Mouse (Mus musculus) intestine, embryonic 15.5 days (tissue): ENCODE measurements around the gene Dpm3. TPM values are rescaled to one million over a fixed set of nuclear protein-coding genes. Genes with fewer than 3 reads are reported as not detected.
A peak's percentile ranks its signal among the peaks of the same experiment; 100 is the strongest.

Source experiments
- ATAC-seq: fragments of 200-750 bp; cut with Nextera tagmentation; 2 replicates; pipeline ENCODE4 v1.8.0; 2017; ENCODE audit warnings: moderate TSS enrichment, moderate library complexity
- H3K27ac ChIP-seq: fragments of 300-500 bp; sonication (generic); 2 replicates; pipeline ENCODE4 v1.5.1; 2015; ENCODE audit warnings: mild to moderate bottlenecking, inconsistent platforms
- H3K27me3 ChIP-seq: fragments of 300-500 bp; sonication (generic); replicated peaks from 2 replicates; pipeline ENCODE4 v1.6.1; 2015; ENCODE audit warnings: inconsistent platforms
- H3K36me3 ChIP-seq: fragments of 300-500 bp; sonication (generic); 2 replicates; pipeline ENCODE4 v1.6.1; 2015; ENCODE audit warnings: inconsistent platforms
- H3K4me1 ChIP-seq: fragments of 300-500 bp; sonication (generic); replicated peaks from 2 replicates; pipeline ENCODE4 v1.6.1; 2015; ENCODE audit warnings: inconsistent platforms
- H3K4me2 ChIP-seq: fragments of 300-500 bp; sonication (generic); replicated peaks from 2 replicates; pipeline ENCODE4 v1.6.1; 2015; ENCODE audit warnings: mild to moderate bottlenecking, inconsistent platforms
- H3K4me3 ChIP-seq: fragments of 300-500 bp; sonication (generic); replicated peaks from 2 replicates; pipeline ENCODE4 v1.5.1; 2015; ENCODE audit warnings: inconsistent platforms
- H3K9ac ChIP-seq: fragments of 300-500 bp; sonication (generic); 2 replicates; pipeline ENCODE4 v1.6.1; 2015; ENCODE audit warnings: inconsistent platforms
- H3K9me3 ChIP-seq: fragments of 300-500 bp; sonication (generic); 2 replicates; pipeline ENCODE4 v1.6.1; 2016; ENCODE audit warnings: inconsistent platforms
- WGBS: fragments of 180-500 bp; shearing (Covaris S2); methylation state at CpG from one replicate; pipeline ENCODE4 v1.1.7; 2015; 5-methylcytosine and 5-hydroxymethylcytosine counted together
- polyA plus RNA-seq: library from polyadenylated mRNA; unstranded; fragments of >200 nt; fragmentation: Nextera tagmentation; extraction: Ambion mirVana; gene quantifications from 2 replicates; pipeline ENCODE4 v1.2.1, GENCODE M21; 2015

Gene Dpm3
- polyA plus RNA-seq, 1 experiment from 2014 or later = 131 TPM

DNA sequence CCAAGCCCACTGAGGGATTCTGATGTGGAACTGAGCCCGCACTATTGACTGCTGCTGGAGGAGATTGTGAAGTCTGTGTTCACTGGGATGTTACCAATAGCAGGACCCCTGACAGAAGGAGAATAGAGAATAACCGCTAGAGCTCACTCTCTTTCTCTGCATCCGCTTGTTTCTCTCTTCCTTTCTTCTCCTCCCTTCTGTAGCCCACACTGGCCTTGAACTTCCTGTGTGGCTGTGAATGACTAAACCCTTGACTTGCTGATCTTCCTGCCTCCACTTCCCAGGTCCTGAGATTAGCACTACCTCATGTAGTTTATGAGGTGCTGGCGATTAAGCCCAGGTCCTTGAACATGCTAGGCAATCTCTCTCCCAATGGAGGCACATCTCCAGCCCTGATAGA lies 11.7 kb upstream of the Dpm3 start:
- Histone ChIP-seq H3K4me1 (peaks cover 53% of the 10 kb centered on the region), H3K27ac (no peak overlapping the region), H3K4me2 (peak overlapping the region; percentile 83), H3K4me3 (peak overlapping the region; percentile 62; the same call in 1 of the 2 replicates), H3K36me3 (0 out of 2 replicates have a peak, but pooled peaks cover 10% of the 10 kb centered on the region), H3K9ac (peak overlapping the region; percentile 79; the same call in 1 of the 2 replicates), H3K27me3 (0 out of 2 replicates have a peak, but pooled peaks cover 6% of the 10 kb centered on the region), H3K9me3 (no peaks in the 10 kb centered on the region)
- no peak for ATAC-seq
- WGBS = 82% methylated on average over 4 of the region's 4 CpGs

GRCm38 (mm10) chr3:89250435-89251040 lies 8.6 kb upstream of the Dpm3 start:
- H3K36me3 ChIP-seq = 0 out of 2 replicates have a peak, but pooled peaks cover 10% of the 10 kb centered on the region
- WGBS = 18% methylated on average over 7 of the region's 7 CpGs
- H3K9me3 ChIP-seq = no peaks in the 10 kb centered on the region
- H3K27me3 ChIP-seq = no peaks in the 10 kb centered on the region
- H3K27ac ChIP-seq = peak overlapping the region; percentile 40; the same call in 1 of the 2 replicates
- H3K4me2 ChIP-seq = no peak overlapping the region
- no peak overlapping the region for H3K9ac ChIP-seq
- no peak for ATAC-seq
- H3K4me1 ChIP-seq = peaks cover 42% of the 10 kb centered on the region
- no peak overlapping the region for H3K4me3 ChIP-seq

DNA sequence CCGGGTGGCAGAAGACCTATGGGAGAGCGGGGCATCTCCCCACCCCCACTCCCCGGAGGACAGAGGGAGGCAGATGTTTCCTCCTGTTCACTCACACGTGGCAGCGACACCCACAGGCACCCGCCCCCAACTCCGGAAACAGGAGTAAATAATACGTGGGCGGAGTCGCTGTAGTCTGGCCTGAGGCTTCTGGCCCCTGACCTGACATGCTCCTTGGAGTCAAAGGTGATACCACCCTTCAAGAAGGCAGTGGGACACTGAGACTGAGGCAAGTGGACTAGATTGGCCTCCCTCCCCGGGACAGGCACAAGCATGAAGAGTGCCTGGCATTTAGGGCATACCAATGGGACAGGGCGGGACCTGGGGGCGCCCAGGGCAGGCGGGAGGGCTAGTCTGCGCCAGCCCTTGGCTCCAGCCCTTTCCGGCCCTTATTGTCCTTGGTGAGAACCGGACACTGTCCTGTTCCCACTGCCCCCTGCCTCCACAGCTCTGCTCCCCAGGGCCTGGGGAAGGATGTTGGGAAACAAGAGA lies 7.7 kb upstream of the Dpm3 start:
- no peaks in the 10 kb centered on the region for H3K27me3 ChIP-seq
- 0 out of 2 replicates have a peak, but pooled peaks cover 10% of the 10 kb centered on the region for H3K36me3 ChIP-seq
- peak overlapping the region; percentile 51 for H3K27ac ChIP-seq
- H3K4me2 ChIP-seq = peak overlapping the region; percentile 39
- peak overlapping the region; percentile 26 for H3K9ac ChIP-seq
- H3K4me1 ChIP-seq = peaks cover 35% of the 10 kb centered on the region
- peak; percentile 22 for ATAC-seq
- 0 out of 2 replicates have a peak overlapping the region, but pooled peaks have one; percentile 0 for H3K4me3 ChIP-seq
- 9% methylated on average over 17 of the region's 17 CpGs for WGBS
- no peaks in the 10 kb centered on the region for H3K9me3 ChIP-seq

GRCm38 (mm10) chr3:89254994-89255393 lies 4.2 kb upstream of the Dpm3 start:
- peak; percentile 16; the same call in 1 of the 2 replicates for ATAC-seq
- H3K4me3 ChIP-seq = no peak overlapping the region
- H3K36me3 ChIP-seq = no peaks in the 10 kb centered on the region
- H3K27ac ChIP-seq = no peak overlapping the region
- peaks cover 26% of the 10 kb centered on the region for H3K4me1 ChIP-seq
- no peaks in the 10 kb centered on the region for H3K27me3 ChIP-seq
- WGBS = 83% methylated on average over 5 of the region's 5 CpGs
- H3K9ac ChIP-seq = no peak overlapping the region
- H3K9me3 ChIP-seq = no peaks in the 10 kb centered on the region
- no peak overlapping the region for H3K4me2 ChIP-seq

GRCm38 (mm10) chr3:89256177-89256576 lies 3.0 kb upstream of the Dpm3 start:
- Histone ChIP-seq H3K9ac (no peak overlapping the region), H3K4me2 (no peak overlapping the region), H3K36me3 (no peaks in the 10 kb centered on the region), H3K9me3 (no peaks in the 10 kb centered on the region), H3K27me3 (no peaks in the 10 kb centered on the region), H3K4me3 (no peak overlapping the region), H3K4me1 (peaks cover 19% of the 10 kb centered on the region), H3K27ac (no peak overlapping the region)
- no peak for ATAC-seq
- 79% methylated on average over 5 of the region's 5 CpGs for WGBS

- WGBS = 70% methylated on average over 3 of the region's 3 CpGs
- H3K9me3 ChIP-seq = no peaks in the 10 kb centered on the region
- no peak for ATAC-seq
Observed at GRCm38 (mm10) chr3:89260211-89260610, 1.1 kb downstream of the Dpm3 start.

DNA sequence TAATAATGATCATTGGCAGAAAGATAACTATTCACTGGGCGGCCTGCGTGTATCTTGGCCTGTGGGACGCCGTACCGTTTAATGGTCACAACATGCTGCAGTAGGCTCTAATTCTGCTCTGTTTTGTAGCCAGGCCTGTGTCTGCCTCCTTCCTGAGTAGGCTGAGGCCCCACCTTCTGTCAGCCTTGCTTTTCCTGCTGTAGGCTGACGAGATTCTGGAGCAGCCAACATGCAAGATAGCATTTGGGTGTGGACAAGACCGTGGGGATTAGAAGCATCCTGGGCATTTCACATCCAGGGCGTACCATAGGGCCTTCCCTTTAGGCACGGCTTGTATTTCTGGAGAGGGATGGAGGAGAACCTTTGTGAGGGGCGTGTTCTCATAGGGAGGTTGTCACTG lies 3.3 kb downstream of the Dpm3 start:
- Histone ChIP-seq H3K4me3 (no peak overlapping the region), H3K4me2 (no peak overlapping the region), H3K27ac (no peak overlapping the region), H3K4me1 (0 out of 2 replicates have a peak, but pooled peaks cover 5% of the 10 kb centered on the region), H3K9me3 (no peaks in the 10 kb centered on the region), H3K27me3 (no peaks in the 10 kb centered on the region), H3K9ac (no peak overlapping the region; the same call in 1 of the 2 replicates), H3K36me3 (no peaks in the 10 kb centered on the region)
- no peak for ATAC-seq
- 62% methylated on average over 10 of the region's 10 CpGs for WGBS

More at GRCm38 (mm10) chr3:89260211-89260610, 1.1 kb downstream of the Dpm3 start:
- H3K36me3 ChIP-seq = no peaks in the 10 kb centered on the region
- H3K4me1 ChIP-seq = no peaks in the 10 kb centered on the region
- H3K27me3 ChIP-seq = no peaks in the 10 kb centered on the region
- no peak overlapping the region for H3K27ac ChIP-seq
- H3K4me2 ChIP-seq = no peak overlapping the region
- H3K4me3 ChIP-seq = no peak overlapping the region
- no peak overlapping the region for H3K9ac ChIP-seq

- Histone ChIP-seq H3K9me3 (no peaks in the 10 kb centered on the region), H3K4me3 (peak overlapping the region; percentile 71), H3K4me1 (peaks cover 28% of the 10 kb centered on the region), H3K36me3 (no peaks in the 10 kb centered on the region), H3K27me3 (no peaks in the 10 kb centered on the region), H3K4me2 (peak overlapping the region; percentile 75), H3K9ac (peak overlapping the region; percentile 83), H3K27ac (peak overlapping the region; percentile 70)
- WGBS = 0% methylated on average over 20 of the region's 20 CpGs
- ATAC-seq = peak; percentile 87
Observed at GRCm38 (mm10) chr3:89266439-89266893, 7.3 kb downstream of the Dpm3 start.

- H3K36me3 ChIP-seq = peaks cover 12% of the 10 kb centered on the region
- H3K4me3 ChIP-seq = no peak overlapping the region
- no peaks in the 10 kb centered on the region for H3K9me3 ChIP-seq
- no peaks in the 10 kb centered on the region for H3K27me3 ChIP-seq
- peak overlapping the region; percentile 83 for H3K4me2 ChIP-seq
- ATAC-seq = no peak
- H3K27ac ChIP-seq = no peak overlapping the region
- H3K4me1 ChIP-seq = peaks cover 32% of the 10 kb centered on the region
- 65% methylated on average over 8 of the region's 8 CpGs for WGBS
- H3K9ac ChIP-seq = no peak overlapping the region
Observed at GRCm38 (mm10) chr3:89268916-89269315, 9.8 kb downstream of the Dpm3 start.

- Histone ChIP-seq H3K4me3 (peak within 1 kb of the TSS; percentile 57), H3K9me3 (no peaks in the 10 kb centered on the region), H3K27ac (peak within 1 kb of the TSS; percentile 77), H3K4me1 (peaks cover 32% of the 10 kb centered on the region), H3K36me3 (peaks cover 12% of the 10 kb centered on the region), H3K4me2 (peak within 1 kb of the TSS; percentile 83), H3K27me3 (no peaks in the 10 kb centered on the region), H3K9ac (peak within 1 kb of the TSS; percentile 75)
- ATAC-seq = peak; percentile 68
- WGBS = 3% methylated on average over 39 of the region's 39 CpGs
Observed at GRCm38 (mm10) chr3:89270051-89270755, 11.0 kb downstream of the Dpm3 start, which contains the start of gene Slc50a1. Gene Slc50a1, minus strand, starts transcription at chr3:89270570.

- WGBS = 66% methylated on average over 6 of the region's 6 CpGs
- ATAC-seq = no peak
Observed at GRCm38 (mm10) chr3:89270891-89271290, 11.7 kb downstream of the Dpm3 start.

GRCm38 (mm10) chr3:89271760-89272159 lies 12.6 kb downstream of the Dpm3 start:
- 68% methylated on average over 6 of the region's 6 CpGs for WGBS
- no peak overlapping the region for H3K27ac ChIP-seq
- no peak overlapping the region for H3K4me3 ChIP-seq
- no peak overlapping the region for H3K4me2 ChIP-seq
- H3K36me3 ChIP-seq = peaks cover 12% of the 10 kb centered on the region
- no peak overlapping the region for H3K9ac ChIP-seq
- H3K9me3 ChIP-seq = no peaks in the 10 kb centered on the region
- H3K27me3 ChIP-seq = no peaks in the 10 kb centered on the region
- H3K4me1 ChIP-seq = peaks cover 32% of the 10 kb centered on the region
- no peak for ATAC-seq

More at GRCm38 (mm10) chr3:89270891-89271290, 11.7 kb downstream of the Dpm3 start:
- peak overlapping the region; percentile 57; the same call in 1 of the 2 replicates for H3K4me3 ChIP-seq
- H3K4me1 ChIP-seq = peaks cover 32% of the 10 kb centered on the region
- peak overlapping the region; percentile 83 for H3K4me2 ChIP-seq
- no peaks in the 10 kb centered on the region for H3K27me3 ChIP-seq
- no peaks in the 10 kb centered on the region for H3K9me3 ChIP-seq
- H3K27ac ChIP-seq = peak overlapping the region; percentile 77
- peaks cover 12% of the 10 kb centered on the region for H3K36me3 ChIP-seq
- peak overlapping the region; percentile 75 for H3K9ac ChIP-seq
